Mouse (Mus musculus): Measurements from ENCODE around the gene Cdc20b.

Gene Cdc20b

DNA sequence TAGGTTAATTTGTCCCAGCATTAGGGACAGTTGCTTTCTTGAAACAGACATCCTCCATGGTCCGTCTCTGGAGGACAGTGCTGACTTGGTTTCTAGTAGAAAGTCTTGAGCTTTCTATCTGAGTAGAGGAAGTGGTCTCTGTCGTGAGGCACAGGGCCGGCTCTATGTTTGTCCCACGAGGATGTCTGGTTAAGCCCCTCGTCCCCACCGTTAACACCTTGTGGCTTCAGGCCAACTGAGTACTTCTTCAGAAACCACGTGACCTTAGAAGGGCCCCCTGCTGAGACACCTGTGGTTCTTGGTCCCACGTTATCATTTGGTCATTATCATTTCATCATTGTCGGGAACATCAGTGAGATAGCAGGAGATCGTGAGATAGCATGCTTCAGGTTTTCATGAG is 66.9 kb downstream of the Cdc20b start:
- DNase-seq: no peak

DNA sequence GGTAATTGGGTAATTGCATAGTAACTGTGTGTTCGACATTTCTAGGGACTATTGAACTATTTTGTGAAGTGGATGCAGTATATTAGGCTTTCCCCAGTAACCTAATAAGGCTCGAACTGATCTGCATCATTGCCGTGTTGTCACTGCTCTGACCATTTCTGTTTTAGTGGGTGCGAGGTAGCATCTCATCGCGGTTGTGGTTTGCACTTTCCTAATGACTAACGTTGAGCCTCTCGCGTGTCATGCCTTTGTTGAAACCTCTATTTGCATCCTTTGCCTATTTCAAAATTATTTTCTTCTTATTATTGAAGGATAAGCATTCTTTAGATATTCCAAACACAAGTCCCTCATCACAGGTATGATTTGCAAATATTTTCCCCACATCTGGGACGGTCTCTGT is 69.8 kb downstream of the Cdc20b start:
- no peak for DNase-seq

DNA sequence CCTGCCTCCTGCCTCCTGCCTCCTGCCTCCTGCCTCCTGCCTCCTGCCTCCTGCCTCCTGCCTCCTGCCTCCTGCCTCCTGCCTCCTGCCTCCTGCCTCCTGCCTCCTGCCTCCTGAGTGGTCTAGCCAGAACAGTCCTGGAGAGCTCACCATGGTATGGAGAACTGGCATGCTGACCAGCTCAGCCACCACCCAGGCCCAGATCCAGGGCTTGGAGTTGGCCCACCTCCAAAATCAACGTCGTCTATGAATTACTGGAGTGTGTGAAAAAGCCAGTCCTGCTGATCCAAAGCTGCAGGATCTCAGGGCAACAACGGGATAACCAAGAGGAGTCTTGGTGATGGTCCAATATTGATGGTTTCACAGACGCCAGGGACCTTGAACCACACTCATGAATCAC is 84.1 kb downstream of the Cdc20b start:
- no peak for DNase-seq

DNA sequence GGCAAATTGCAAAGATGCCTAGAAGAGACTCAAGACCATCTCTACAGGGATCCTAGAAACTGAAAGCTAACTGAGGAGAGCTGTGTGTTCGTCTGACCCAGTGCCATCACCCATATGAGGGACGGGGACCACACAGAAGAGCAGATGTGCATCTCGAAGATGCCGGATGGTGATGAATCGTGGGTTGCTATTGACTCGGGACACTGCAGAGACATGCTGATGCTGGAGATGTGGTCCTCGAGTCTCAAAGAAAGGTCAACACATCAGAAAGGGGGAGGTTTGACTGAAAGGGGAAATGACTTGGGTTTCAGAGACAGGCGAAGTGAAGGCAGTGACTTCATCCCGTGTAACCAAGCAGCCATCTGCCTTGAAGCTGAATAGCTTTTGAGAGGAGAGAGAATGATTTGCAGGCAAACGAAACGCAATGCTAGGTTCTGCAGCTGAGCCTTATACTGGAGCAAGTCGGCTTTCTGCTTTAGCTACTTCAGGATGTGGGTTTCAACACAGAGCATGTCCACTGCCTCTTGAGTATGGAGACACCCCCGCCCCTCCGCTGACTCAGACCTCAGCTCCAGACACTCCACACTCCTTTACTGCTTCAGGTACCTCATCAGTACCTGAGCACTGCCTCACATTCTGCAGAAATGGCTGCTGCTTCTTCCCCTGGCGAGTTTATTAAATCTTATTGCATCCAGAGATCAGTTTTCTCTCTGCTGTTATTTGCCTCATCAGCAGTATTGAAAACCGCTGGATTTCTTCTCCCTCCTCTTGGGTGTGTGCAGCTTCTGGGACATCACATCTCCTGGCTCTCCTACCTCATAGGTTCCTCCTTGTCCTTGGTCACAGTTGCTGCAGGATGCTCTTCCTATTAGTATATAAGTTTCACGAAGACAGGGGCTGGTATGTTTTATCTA is 85.7 kb downstream of the Cdc20b start:
- DNase-seq: no peak

DNA sequence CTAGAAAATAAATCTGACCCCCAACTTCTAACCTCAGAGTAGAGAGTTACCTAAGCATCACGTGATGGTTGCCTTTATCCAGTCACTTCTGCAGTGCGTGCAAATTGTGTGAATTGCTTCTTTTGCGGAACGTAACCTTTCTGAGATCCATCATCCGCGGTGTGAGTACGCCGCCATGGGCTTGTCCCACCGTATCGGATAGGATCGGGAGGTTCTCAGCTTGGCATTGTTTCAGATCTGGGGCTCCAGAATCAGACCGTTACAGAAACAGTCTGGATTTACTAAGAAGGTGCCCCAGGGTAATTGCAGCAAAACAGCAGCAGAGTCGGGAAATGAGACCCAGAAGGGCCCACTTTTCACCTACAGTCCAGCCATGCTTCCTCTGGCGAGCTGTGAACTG is 86.4 kb downstream of the Cdc20b start:
- DNase-seq: no peak

DNA sequence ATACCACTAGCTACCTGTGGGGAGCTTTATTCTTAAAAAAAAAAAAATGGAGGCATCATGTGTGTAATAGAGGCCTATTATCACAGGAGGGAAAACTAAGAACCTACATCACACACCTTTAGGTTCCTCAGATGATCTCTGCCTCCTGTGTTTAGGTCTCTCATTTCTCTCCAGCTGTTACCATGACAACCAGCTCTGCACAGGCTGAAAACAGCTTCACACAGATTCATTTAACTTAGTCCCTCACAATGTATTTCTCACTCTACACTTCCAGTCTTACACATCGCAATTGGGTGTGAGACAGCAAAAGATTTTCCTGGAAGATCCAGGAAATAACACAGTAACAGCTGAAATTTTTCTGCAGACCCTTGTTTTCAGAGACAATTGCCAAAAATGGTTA is 95.1 kb downstream of the Cdc20b start:
- DNase-seq: no peak

DNA sequence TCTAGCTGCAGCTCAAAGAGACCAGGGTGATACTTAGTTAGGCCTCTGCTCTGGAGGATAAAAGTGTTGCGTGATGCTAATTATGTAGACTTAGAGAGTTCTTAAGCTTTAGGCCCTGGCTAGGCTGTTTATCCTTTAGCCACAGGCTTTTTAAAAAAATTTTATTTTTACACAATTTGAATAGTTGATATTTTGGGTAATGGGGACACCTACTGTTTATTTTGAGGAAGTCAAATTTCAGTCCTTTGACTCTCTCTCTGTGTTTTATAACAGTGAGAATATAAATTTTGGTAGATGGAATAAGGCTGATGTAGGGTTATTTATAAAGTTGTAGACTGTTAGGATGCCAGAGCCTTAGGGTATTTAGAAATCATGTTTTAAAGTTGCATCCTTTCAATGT is 104.7 kb downstream of the Cdc20b start:
- DNase-seq: no peak

Data from liver (tissue).